Mouse (Mus musculus) retina, postnatal 7 days (tissue): ENCODE results near the gene Nptx1.

Experiments
- DNase-seq: peaks from one replicate; pipeline ENCODE4 v3.0.0-alpha.2; 2012; ENCODE audit warnings: low read depth, low spot score

Nptx1 gene

DNA sequence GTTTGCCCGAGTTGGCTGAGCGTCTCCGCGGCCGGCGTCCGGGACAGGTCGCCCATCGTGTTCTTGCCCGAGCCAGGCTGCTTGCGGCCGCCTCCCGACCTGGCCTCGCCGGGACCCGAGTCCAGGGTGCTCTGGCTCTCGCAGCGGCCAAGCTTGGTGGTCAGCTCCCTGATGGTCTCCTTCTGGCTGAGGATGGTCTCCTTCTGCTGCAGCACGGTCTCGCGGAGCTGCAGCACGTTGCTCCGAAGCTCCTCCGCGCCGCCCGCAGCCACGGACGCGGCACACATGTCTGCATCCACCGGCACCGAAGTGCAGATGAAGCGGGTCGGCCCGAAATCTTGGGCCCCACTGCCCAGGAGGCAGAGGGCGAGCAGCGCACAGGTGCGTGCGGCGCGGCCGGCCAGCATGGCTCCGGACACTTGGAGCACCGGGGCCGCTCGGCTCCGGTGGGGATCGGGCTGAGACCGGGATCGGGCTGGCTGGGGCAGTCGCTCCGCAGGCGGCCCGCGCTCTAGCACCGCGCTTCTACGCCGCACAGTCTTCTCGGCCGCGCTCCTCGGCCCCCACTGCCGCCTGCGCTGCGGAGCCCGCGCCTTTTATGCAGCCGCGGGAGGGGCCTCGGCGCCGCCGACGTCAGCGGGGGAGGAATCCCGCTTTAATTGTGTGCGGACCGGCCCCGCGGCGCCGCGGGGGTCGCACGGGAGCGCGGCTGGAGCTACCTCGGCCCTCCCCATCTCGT is at the start of gene Nptx1:
TSS of gene Nptx1 (minus strand) at position 571 of the 739 bp plus-strand sequence.
- DNase-seq = no peak

- DNase-seq = no peak
Measured at GRCm38 (mm10) chr11:119593966-119594365, 46.4 kb upstream of the Nptx1 start.

DNA sequence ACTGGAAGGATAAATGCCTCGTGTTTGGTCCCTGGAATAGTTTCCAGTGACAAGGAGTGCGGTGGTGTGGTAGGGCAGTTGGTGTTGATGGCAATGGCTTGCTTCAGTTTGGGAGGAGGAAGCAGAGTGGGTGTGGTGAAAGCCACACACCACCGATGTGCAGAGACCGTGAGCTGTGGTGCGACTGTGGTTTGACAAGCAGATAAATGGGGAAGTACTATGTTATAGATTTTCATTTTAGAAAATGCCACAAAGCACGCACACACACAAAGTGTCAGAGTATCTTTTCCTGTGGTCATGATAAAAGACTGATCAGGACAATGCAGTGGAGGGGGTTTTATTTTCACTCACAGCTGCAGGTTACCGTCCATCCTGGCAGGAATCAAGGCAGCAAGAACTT is 41.7 kb upstream of the Nptx1 start:
- no peak for DNase-seq

DNA sequence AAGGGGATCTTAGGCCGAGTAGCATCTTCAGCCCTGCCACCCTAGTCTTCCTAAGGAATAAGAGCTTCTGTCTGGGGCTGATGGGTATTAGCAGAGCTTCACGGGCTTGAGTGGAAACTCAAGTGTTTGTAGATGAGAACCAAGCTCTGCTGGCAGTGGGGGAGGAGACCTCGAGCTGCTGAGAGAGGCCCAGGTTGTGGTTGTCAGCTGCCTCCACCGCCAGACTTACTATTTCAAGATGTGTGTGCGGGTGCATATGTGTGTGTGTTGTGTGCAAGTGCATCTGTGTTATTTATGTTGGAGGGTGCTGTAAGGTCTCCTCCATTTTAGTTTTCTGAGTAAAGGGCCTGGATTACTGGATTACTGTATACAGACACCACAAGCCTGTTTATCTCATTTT is 39.6 kb upstream of the Nptx1 start:
- DNase-seq = no peak

- no peak for DNase-seq
Measured at GRCm38 (mm10) chr11:119586511-119586910, 39.0 kb upstream of the Nptx1 start.

- DNase-seq = no peak
Measured at GRCm38 (mm10) chr11:119577721-119578120, 30.2 kb upstream of the Nptx1 start.

DNA sequence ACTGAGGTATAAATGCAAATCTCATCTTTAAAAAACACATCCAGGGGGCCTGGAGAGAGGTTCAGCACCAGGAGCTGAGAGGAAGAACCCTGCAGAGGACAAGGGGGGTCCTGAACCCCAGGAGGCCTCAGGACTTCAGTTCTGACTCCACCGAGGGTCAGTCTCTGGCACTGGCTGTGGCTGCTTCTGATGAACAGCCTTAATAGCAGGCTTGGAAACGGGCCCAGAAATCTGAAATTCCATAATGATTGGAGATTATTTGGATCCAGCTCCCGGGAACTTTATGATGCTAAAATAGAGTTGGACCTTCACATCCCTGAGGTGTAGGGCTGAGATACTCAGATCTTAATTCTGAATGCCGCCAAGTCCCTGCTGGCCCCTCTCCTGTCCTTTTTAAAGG is 29.3 kb upstream of the Nptx1 start:
- no peak for DNase-seq

- DNase-seq = no peak
Measured at GRCm38 (mm10) chr11:119572316-119573010, 24.9 kb upstream of the Nptx1 start.

DNA sequence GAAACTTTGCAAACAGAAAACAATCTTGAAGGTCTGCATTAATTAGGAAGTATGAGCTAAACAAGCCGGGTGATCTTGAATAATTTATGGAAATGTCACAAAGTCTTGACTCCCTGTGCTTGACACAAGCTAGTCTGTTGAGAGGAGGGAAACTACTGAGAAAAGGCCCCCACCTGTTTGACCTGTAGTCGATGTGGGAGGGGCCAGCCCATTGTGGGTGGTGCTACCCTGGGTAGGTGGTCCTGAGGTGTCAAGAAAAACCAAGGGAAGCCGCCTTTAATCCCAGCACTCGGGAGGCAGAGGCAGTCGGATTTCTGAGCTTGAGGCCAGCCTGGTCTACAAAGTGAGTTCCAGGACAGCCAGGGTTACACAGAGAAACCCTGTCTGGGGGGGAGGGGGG is 18.6 kb upstream of the Nptx1 start:
- no peak for DNase-seq

- no peak for DNase-seq
Measured at GRCm38 (mm10) chr11:119565684-119566083, 18.1 kb upstream of the Nptx1 start.

GRCm38 (mm10) chr11:119565021-119565420 is 17.5 kb upstream of the Nptx1 start:
- DNase-seq = no peak

GRCm38 (mm10) chr11:119564383-119564782 is 16.8 kb upstream of the Nptx1 start:
- DNase-seq = no peak

DNA sequence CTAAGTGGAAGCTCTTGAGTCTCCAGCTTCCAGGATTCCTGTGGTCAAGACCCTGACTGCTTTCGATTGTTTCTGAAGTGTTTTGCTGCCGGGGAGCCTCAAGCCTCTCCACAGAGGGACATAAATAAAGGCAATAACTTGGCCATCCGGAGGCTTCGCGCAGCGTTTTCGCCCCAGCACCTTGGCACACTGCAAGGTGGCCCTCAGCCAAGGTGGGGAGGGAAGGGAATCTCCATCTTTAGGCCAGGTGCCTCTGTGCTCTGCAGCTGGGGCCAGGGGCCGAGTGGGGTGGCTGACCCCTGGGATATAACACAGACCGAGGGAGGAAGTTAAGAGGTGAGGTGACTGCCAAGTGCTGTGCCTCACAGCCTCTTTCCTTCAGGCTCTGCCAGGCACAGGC is 15.6 kb upstream of the Nptx1 start:
- DNase-seq = no peak

GRCm38 (mm10) chr11:119562286-119562685 is 14.7 kb upstream of the Nptx1 start:
- DNase-seq = no peak

GRCm38 (mm10) chr11:119558870-119559610 is 11.5 kb upstream of the Nptx1 start:
- DNase-seq = no peak

DNA sequence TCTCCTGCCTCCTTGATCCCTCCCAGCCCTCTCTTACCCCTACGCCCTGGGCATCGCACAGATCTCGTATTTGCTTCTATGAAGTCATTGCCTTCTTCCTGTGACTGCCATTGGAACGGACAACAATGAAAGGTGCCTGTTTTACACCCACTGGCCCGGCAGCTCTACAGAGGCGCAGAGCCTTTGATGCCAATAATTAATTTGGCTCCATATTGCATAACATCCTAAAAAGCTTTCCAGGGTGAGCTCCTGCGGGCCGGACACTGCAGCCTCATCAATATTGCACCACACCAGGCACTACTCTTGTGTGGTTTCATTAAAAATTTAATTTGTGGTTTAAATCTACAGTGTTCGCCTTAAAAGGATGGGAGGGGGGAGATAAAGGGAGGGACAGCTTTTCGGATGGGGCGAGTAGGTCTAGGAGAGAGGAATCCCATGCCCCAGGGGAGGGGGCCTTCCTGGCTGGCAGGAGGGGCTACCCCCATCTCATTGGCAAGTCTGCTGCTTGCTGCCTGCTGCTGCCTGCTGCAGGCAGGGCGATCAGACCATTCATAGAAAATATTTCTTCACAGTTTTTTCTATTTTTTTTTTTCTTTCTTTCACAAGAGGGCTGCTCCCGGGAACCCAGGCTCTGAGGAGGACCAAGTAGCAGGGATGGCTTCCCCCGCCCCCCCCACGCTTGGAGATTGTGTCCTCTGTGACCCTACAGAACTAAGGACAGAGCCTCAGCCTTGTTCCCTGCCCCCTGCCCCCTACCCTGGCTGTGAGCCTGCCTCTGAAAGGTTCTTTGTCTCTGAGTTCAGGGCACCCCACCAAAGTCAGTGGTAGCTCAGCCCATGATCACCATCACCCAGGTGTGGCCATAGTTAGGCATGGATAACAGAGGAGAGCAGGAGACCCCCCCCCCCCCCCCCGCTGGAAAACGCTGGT is 10.7 kb upstream of the Nptx1 start:
- no peak for DNase-seq

DNA sequence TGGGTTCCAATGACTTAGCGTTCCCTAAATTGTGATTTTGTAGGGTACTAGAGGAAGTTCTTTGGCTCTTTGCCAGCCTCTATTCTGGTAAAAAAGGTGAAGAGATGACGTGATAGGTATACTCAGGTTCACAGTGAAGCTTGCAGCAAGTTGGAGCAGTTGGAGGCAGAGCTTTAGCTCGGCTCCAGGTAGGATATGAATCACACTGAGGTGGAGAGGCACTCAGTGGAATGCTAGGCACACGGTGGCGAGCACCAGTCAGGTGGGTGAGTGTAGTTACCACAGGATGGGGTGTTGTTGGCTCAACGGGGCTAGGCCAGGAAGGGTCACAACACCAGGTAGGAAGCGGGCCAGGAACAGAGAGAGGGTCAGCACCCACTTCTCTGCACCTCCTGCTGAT is 7.6 kb upstream of the Nptx1 start:
- no peak for DNase-seq

DNA sequence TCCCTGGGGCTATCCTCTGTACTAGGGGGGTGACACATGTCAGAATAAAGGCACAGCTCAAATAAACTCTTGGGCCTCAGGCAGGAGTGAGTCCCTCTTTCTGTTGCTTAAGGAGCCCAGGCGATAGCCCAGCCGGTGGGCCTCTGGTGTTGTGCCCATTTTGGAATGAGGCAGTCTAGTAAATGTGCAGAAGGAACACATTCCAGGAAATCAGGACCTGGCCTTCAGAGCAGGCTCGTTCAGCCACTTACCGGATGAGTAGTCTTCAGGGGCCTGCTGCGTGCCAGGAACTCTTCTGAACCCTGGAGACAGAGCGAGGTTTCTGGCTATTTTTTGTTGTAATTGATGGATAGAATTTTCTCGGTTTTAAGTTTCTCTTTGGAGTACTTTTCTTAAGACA is 7.2 kb upstream of the Nptx1 start:
- DNase-seq = no peak

DNA sequence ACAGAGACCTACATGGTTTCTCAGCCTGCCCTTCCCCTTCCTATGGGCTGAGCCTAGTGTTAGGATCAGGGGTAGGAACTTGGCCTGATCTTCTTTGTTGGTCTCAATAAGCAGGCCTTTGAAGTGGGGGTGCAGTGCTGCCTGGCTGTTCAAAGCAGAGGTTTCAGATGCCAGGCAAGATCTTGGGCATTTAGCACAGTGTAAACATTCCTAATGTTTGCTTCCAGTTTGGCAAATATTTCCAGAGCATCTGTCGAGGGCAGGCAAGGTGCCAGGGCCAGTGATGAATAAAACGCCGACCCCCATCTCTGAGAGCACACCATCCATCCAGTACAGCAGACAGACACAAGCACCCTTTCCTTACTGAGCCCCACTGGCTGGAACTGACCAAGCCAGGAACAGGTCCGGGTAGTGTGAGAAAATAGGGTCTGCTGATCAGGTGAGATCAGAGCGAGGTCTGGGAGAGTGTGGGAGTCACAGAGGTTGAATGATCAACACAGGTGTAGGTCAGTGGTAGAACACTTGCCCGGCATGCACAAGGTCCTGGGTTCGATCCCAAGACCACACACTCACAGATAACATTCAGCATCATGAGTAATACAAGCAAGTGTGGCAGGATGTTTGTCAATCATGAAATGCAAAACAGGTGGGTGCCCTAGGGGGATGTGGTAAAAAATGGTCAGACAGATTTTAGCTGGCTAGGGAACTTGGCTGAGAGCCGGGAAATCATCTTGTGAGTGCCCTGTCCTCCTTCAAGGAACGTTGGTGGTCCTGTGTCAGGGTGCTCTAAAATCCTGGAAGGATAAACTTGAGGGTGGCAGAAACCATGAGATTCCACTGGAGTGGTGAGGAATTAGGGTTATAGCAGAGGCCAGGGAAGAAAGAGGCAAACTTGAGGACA is 5.6 kb upstream of the Nptx1 start:
- DNase-seq = no peak

DNA sequence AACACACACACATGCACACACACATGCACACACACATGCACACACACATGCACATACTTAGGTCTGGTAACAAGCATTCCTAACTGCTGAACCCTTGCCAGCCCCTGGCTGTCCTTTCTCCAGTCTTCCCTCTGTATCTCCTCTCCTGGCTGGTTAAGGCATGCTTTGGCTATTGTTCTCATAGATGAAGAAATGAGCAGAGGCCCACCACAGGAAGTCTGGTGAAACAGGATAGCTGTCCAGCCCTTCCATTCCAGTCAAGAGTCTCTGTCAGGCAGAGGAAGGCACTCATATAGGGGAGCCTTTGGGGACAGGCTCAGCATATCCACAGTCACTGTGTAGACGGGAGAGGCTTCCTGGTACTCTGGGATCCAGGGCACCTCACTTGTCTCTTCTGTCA is 4.7 kb upstream of the Nptx1 start:
- DNase-seq = no peak

GRCm38 (mm10) chr11:119551468-119551867 is 3.9 kb upstream of the Nptx1 start:
- DNase-seq = no peak
